Mouse (Mus musculus) CH12.LX (cell line): Measurements from ENCODE around the gene Lypd6. TPM values are rescaled to one million over a fixed set of nuclear protein-coding genes. Genes with fewer than 3 reads are reported as not detected.

Experiments
- DNase-seq: peaks from one replicate; pipeline ENCODE4 v3.0.0-alpha.2; 2013; ENCODE audit errors: extremely low read depth
- H3K27ac ChIP-seq: 2 replicates; pipeline ENCODE4 v1.5.1; 2012; ENCODE audit warnings: low read depth, mild to moderate bottlenecking, control low read depth, moderate library complexity; ENCODE audit not compliant: insufficient read depth
- H3K27me3 ChIP-seq: replicated peaks from 2 replicates; pipeline ENCODE3; 2012; ENCODE audit warnings: inconsistent platforms
- H3K36me3 ChIP-seq, 2 experiments: replicated peaks in 1 of 2; 2 replicates each; pipeline versions ENCODE3 to v1.6.1; 2012; ENCODE audit warnings: inconsistent platforms in 1 of 2, low read length in 1 of 2, mild to moderate bottlenecking in 1 of 2, mixed read lengths in 1 of 2, moderate library complexity in 1 of 2; ENCODE audit not compliant: control insufficient read depth in 1 of 2, insufficient read depth in 1 of 2
- H3K4me1 ChIP-seq, 2 experiments: 2 replicates each; pipeline ENCODE4 v1.6.1; 2012; ENCODE audit warnings: inconsistent platforms in 1 of 2, moderate library complexity in 1 of 2; ENCODE audit not compliant: insufficient read depth in 2 of 2, control insufficient read depth in 1 of 2
- H3K4me2 ChIP-seq: 2 replicates; pipeline ENCODE4 v1.6.1; 2012; ENCODE audit warnings: low read depth, mild to moderate bottlenecking, control low read depth; ENCODE audit not compliant: poor library complexity, insufficient read depth, severe bottlenecking
- H3K4me3 ChIP-seq, 3 experiments: fragments of 150-350 bp in 1 of 3; sonication (generic) in 1 of 3; replicated peaks in 1 of 3; 2 replicates each; pipeline versions ENCODE3 to v1.5.1; 2011 to 2012; ENCODE audit warnings: low read depth in 2 of 3, low read length in 2 of 3, mild to moderate bottlenecking in 2 of 3, moderate library complexity in 2 of 3, control low read depth in 1 of 3, improper control_type of control experiment in 1 of 3, inconsistent platforms in 1 of 3, mixed read lengths in 1 of 3; ENCODE audit not compliant: poor library complexity in 1 of 3
- H3K79me2 ChIP-seq: replicated peaks from 2 replicates; pipeline ENCODE4 v1.6.1; 2012; ENCODE audit warnings: mild to moderate bottlenecking, moderate library complexity; ENCODE audit not compliant: control insufficient read depth, poor library complexity, insufficient read depth, severe bottlenecking; ENCODE audit errors: extremely low read depth
- H3K9ac ChIP-seq: 2 replicates; pipeline ENCODE4 v1.6.1; 2012; ENCODE audit warnings: low read depth, mild to moderate bottlenecking, control low read depth, moderate library complexity; ENCODE audit not compliant: insufficient read depth
- H3K9me3 ChIP-seq: replicated peaks from 2 replicates; pipeline ENCODE3; 2012; ENCODE audit warnings: low read length, inconsistent platforms, mixed read lengths
- BHLHE40 ChIP-seq: IDR thresholded peaks from 2 replicates; pipeline ENCODE4 v1.6.1; 2011; ENCODE audit warnings: mild to moderate bottlenecking, low read depth, low read length, improper control_type of control experiment
- CHD1 ChIP-seq: IDR thresholded peaks from 2 replicates; pipeline ENCODE4 v1.6.1; 2012; ENCODE audit warnings: low read depth, low read length, improper control_type of control experiment, inconsistent platforms
- CHD2 ChIP-seq: IDR thresholded peaks from 2 replicates; pipeline ENCODE4 v1.6.1; 2011; ENCODE audit warnings: low read length, improper control_type of control experiment
- ELF1 ChIP-seq: IDR thresholded peaks from 2 replicates; pipeline ENCODE4 v1.6.1; 2014; ENCODE audit warnings: low read depth, mild to moderate bottlenecking, inconsistent platforms, low read length, improper control_type of control experiment
- EP300 ChIP-seq: IDR thresholded peaks from 2 replicates; pipeline ENCODE4 v1.6.1; 2011; ENCODE audit warnings: low read length, improper control_type of control experiment
- ETS1 ChIP-seq: conservative IDR thresholded peaks from 2 replicates; pipeline ENCODE4 v1.6.1; 2012; ENCODE audit warnings: low read depth, mild to moderate bottlenecking, inconsistent platforms, low read length, improper control_type of control experiment, moderate library complexity
- HCFC1 ChIP-seq: IDR thresholded peaks from 2 replicates; pipeline ENCODE4 v1.6.1; 2012; ENCODE audit warnings: low read depth, mild to moderate bottlenecking, inconsistent platforms, low read length, improper control_type of control experiment
- IRF4 ChIP-seq: IDR thresholded peaks from 2 replicates; pipeline ENCODE4 v1.6.1; 2014; ENCODE audit warnings: low read depth, mild to moderate bottlenecking, inconsistent platforms, low read length, improper control_type of control experiment
- JUN ChIP-seq: IDR thresholded peaks from 2 replicates; pipeline ENCODE4 v1.6.1; 2011; ENCODE audit warnings: low read depth, mild to moderate bottlenecking, low read length, improper control_type of control experiment, moderate library complexity; ENCODE audit not compliant: insufficient read depth
- KAT2A ChIP-seq: IDR thresholded peaks from 2 replicates; pipeline ENCODE4 v1.6.1; 2012; ENCODE audit warnings: low read length, improper control_type of control experiment, inconsistent platforms; ENCODE audit not compliant: insufficient replicate concordance
- MAZ ChIP-seq: IDR thresholded peaks from 2 replicates; pipeline ENCODE4 v1.6.1; 2012; ENCODE audit warnings: low read depth, mild to moderate bottlenecking, inconsistent platforms, low read length, improper control_type of control experiment, moderate library complexity
- MEF2A ChIP-seq: IDR thresholded peaks from 2 replicates; pipeline ENCODE4 v1.6.1; 2014; ENCODE audit warnings: low read depth, mild to moderate bottlenecking, inconsistent platforms, low read length, improper control_type of control experiment, borderline replicate concordance
- NELFE ChIP-seq: IDR thresholded peaks from 2 replicates; pipeline ENCODE4 v1.6.1; 2011; ENCODE audit warnings: low read depth, low read length, improper control_type of control experiment
- NRF1 ChIP-seq: IDR thresholded peaks from 2 replicates; pipeline ENCODE4 v1.6.1; 2014; ENCODE audit warnings: low read depth, mild to moderate bottlenecking, inconsistent platforms, low read length, improper control_type of control experiment, moderate library complexity
- PAX5 ChIP-seq: IDR thresholded peaks from 2 replicates; pipeline ENCODE4 v1.6.1; 2012; ENCODE audit warnings: low read length, inconsistent platforms, mixed read lengths
- POLR2A ChIP-seq: IDR thresholded peaks from 2 replicates; pipeline ENCODE4 v1.6.1; 2011; ENCODE audit warnings: low read depth, mild to moderate bottlenecking, improper control_type of control experiment, low read length
- POLR2AphosphoS2 ChIP-seq: IDR thresholded peaks from 2 replicates; pipeline ENCODE4 v1.6.1; 2011; ENCODE audit warnings: low read depth, low read length, improper control_type of control experiment
- RCOR1 ChIP-seq: conservative IDR thresholded peaks from 2 replicates; pipeline ENCODE4 v1.6.1; 2012; ENCODE audit warnings: low read depth, mild to moderate bottlenecking, inconsistent platforms, low read length, improper control_type of control experiment
- TCF12 ChIP-seq: IDR thresholded peaks from 2 replicates; pipeline ENCODE4 v1.6.1; 2014; ENCODE audit warnings: low read depth, mild to moderate bottlenecking, inconsistent platforms, low read length, improper control_type of control experiment
- UBTF ChIP-seq: IDR thresholded peaks from 2 replicates; pipeline ENCODE4 v1.6.1; 2012; ENCODE audit warnings: low read depth, mild to moderate bottlenecking, inconsistent platforms, low read length, improper control_type of control experiment, moderate library complexity
- USF1 ChIP-seq: IDR thresholded peaks from 2 replicates; pipeline ENCODE4 v1.6.1; 2014; ENCODE audit warnings: low read depth, mild to moderate bottlenecking, inconsistent platforms, low read length, improper control_type of control experiment
- ZC3H11A ChIP-seq: IDR thresholded peaks from 2 replicates; pipeline ENCODE4 v1.6.1; 2012; ENCODE audit warnings: low read depth, mild to moderate bottlenecking, inconsistent platforms, low read length, improper control_type of control experiment
- dilution Hi-C: fragments of 300-500 bp; cut with MboI; formaldehyde crosslinking; loops from 2 replicates; pipeline ENCODE4 v1.14.3; 2020; ENCODE audit warnings: low sequenced_read_pairs; ENCODE audit not compliant: extremely low pct_unique_long_range_greater_than_20kb, extremely low pct_ligation_motif_present
- in situ Hi-C: fragments of 300-500 bp; cut with MboI; formaldehyde crosslinking; loops from 3 replicates; pipeline ENCODE4 v1.14.3; 2019; ENCODE audit warnings: low sequenced_read_pairs, low pct_ligation_motif_present, low pct_unique_long_range_greater_than_20kb, mixed read lengths
- polyA plus RNA-seq: library from polyadenylated mRNA; unstranded; fragments of >175 nt; gene quantifications from 2 replicates; pipeline ENCODE4 v1.2.1, GENCODE M21; 2012; ENCODE audit warnings: low read depth; ENCODE audit not compliant: insufficient read length
- total RNA-seq, 2 experiments: library from RNA; depleted of rRNA; stranded (reverse); fragments of 300-350 nt in 1 of 2; fragments of >200 nt in 1 of 2; gene quantifications; 2 replicates each; pipeline ENCODE4 v1.2.3; 2012 to 2014

Gene Lypd6
- total and polyA plus RNA-seq, 3 experiments, result not detected

- H3K79me2 ChIP-seq, result no peaks in the 10 kb centered on the region
- TF ChIP-seq MEF2A (no peak), NELFE (no peak), JUN (no peak), RCOR1 (no peak), BHLHE40 (no peak), POLR2A (no peak), UBTF (no peak), IRF4 (no peak), USF1 (no peak)
- H3K4me3 ChIP-seq, result no peak overlapping the region
- in situ Hi-C loops (no loop called here), dilution Hi-C loops (no loop called here)
- H3K27ac ChIP-seq, result no peak overlapping the region
- H3K4me2 ChIP-seq, result no peak overlapping the region
- DNase-seq, result no peak
- H3K27me3 ChIP-seq, result no peaks in the 10 kb centered on the region
- H3K9ac ChIP-seq, result no peak overlapping the region
- H3K36me3 ChIP-seq, result no peaks in the 10 kb centered on the region
- 0 out of 4 replicates have a peak, but pooled peaks cover 0 to 3% of the 10 kb centered on the region in 2 experiments for H3K4me1 ChIP-seq
- H3K9me3 ChIP-seq, result no peaks in the 10 kb centered on the region
Measured at GRCm38 (mm10) chr2:50149257-50150202, 83.3 kb downstream of the Lypd6 start.

GRCm38 (mm10) chr2:50150203-50150590, 84.0 kb downstream of the Lypd6 start:
- in situ Hi-C loops (no loop called here), dilution Hi-C loops (no loop called here)
- Histone ChIP-seq H3K27me3 (no peaks in the 10 kb centered on the region), H3K27ac (no peak overlapping the region), H3K9me3 (no peaks in the 10 kb centered on the region), H3K4me3 (no peak overlapping the region), H3K9ac (no peak overlapping the region), H3K4me1 (0 out of 4 replicates have a peak, but pooled peaks cover 0 to 3% of the 10 kb centered on the region in 2 experiments), H3K36me3 (no peaks in the 10 kb centered on the region), H3K79me2 (no peaks in the 10 kb centered on the region), H3K4me2 (no peak overlapping the region)
- TF ChIP-seq MAZ (no peak), USF1 (no peak), CHD2 (no peak), KAT2A (no peak), UBTF (no peak), HCFC1 (no peak), EP300 (no peak), PAX5 (no peak), POLR2AphosphoS2 (no peak), ZC3H11A (no peak), NELFE (no peak), ETS1 (no peak), TCF12 (no peak), CHD1 (no peak), NRF1 (no peak), ELF1 (no peak)
- no peak for DNase-seq
